Mouse (Mus musculus): ENCODE measurements around the gene Tac1.
"Not testable (repeated sequence)": the region's sequence is repeated elsewhere in the genome, so short reads cannot be mapped to it uniquely, and the experiment has no call there.

Tac1 gene

DNA sequence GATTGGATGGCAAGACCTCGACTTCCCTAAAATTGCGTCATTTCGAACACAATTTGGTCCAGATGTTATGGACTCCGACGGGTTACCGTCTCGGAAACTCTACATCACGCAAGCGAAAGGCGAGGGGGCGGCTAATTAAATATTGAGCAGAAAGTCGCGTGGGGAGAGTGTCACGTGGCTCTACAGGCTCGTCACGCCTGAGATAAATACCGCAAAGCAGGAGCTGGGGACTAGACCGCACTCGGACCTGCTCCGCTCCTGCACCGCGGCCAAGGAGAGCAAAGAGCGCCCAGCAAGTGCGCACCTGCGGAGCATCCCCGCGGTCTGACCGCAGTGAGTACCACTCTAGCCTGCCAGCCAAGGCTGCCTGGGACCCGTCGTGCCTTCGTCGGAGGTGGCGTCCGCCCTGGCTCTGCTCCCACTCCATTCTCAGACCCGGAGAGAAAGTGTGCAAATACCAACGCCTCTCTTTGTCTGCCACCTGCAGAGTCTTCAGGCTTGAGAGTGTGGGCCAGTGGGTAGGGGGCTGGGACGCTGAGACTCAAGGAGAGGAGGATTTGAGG, at the start of gene Tac1:
Gene Tac1, plus strand, starts transcription at position 51 of the 563 bp plus-strand sequence.
- DNase-seq = peak; percentile 19 to 31

GRCm38 (mm10) chr6:7543511-7543910, 11.2 kb upstream of the Tac1 start:
- not testable (repeated sequence) for DNase-seq

- DNase-seq = peak in 1 of 2 experiments; percentile 6
Measured at GRCm38 (mm10) chr6:7555688-7556476, 1.2 kb downstream of the Tac1 start.

DNA sequence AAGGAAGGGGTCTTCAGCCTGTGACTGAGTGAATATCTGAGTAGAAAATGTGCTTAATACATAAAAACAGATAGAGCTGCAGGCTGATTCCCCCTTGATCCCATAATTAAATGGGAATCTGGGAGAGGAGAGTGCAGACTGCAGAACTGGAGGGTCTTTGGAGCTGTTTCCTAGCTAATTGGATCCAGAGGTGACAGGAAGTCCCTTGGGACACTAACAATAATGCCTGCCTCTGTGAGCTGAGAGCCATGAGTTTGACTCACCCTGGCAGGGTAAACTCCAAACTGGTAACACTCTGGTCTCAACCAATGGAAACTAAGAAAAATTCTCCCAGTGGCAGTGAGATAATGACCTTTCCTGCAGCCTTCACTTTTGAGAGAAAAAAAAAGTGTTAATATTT, 3.5 kb downstream of the Tac1 start:
- DNase-seq = no peak

GRCm38 (mm10) chr6:7562524-7562923, 7.8 kb downstream of the Tac1 start:
- no peak for DNase-seq

DNA sequence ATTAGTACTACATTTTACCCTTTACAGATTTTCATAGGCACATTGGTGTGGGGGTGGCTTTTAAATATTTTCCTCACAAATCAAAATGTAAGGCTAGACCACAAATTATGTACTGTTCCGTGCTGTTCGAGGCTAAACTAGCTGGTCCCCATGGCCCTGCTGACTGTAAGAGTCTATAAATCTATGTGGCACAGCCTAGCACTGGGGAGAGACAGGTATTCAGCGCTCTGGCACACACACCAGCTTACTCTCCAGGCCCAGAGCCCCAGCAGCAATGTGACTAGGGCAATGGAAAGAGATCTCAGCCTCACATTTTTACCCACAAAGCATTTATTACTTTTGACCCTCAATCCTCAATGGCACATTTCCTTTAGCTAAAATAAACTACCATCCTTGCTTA, 9.9 kb downstream of the Tac1 start:
- DNase-seq = no peak

- no peak for DNase-seq
Measured at GRCm38 (mm10) chr6:7571144-7571543, 16.5 kb downstream of the Tac1 start.

- no peak for DNase-seq
Measured at GRCm38 (mm10) chr6:7578031-7578430, 23.4 kb downstream of the Tac1 start.

GRCm38 (mm10) chr6:7594445-7594844, 39.8 kb downstream of the Tac1 start:
- DNase-seq = no peak

- no peak for DNase-seq
Measured at GRCm38 (mm10) chr6:7598416-7598815, 43.7 kb downstream of the Tac1 start.

- DNase-seq = no peak
Measured at GRCm38 (mm10) chr6:7600228-7600627, 45.5 kb downstream of the Tac1 start.

- DNase-seq = no peak
Measured at GRCm38 (mm10) chr6:7601353-7602094, 46.8 kb downstream of the Tac1 start.

DNA sequence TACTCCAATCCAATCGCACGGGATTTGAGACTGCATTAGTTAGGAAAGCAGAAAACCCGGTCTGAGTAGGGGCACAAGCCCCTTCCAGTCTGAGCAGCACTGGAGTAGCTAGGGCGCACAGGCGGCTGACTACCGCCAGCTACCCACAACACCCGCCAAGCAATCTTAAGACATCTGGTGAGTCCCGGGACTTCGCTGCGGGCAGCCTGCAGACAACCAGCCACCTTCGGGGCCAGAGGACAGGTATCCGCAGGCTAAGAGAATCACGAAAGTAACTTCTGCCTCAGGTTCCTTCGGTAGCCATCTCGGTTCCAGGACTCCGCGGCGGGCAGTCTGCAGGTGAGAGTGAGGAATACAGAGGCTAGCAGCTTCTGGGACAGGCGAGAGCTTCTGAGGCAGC, 59.0 kb downstream of the Tac1 start:
- not testable (repeated sequence) for DNase-seq
